ENCODE assay signal across 34 mouse cellular contexts in genomic region chr2:51613716-51614115, GRCm38 (mm10). TPM values are rescaled to one million over a fixed set of nuclear protein-coding genes. Genes with fewer than 3 reads are reported as not detected.
DNase-seq lines count a peak whose midpoint lies in the region; TF ChIP-seq lines count a peak whose summit lies in the region.
"Had no signal": no experiment of that assay in that cellular context is flagged by ENCODE, and none has a peak within 500 bp of the region (broad histone marks: within the 10 kb centered on the region; RNA-seq: fewer than 3 reads in every experiment).

No protein-coding gene starts in this region.

- H3K27me3 ChIP-seq in heart, embryonic 10.5 days (ENCODE audit: insufficient read depth, poor library complexity, severe bottlenecking) = no peaks in the 10 kb centered on the region
- H3K27me3 ChIP-seq: forebrain, embryonic 15.5 days; heart, embryonic 13.5 days; hindbrain, embryonic 12.5 days; hindbrain, embryonic 15.5 days; kidney, embryonic 15.5 days; Patski had no signal

- TF ChIP-seq POLR2A in embryonic fibroblast, embryonic 13.5 days (IDR thresholded peaks at IDR 0.05; ENCODE audit: low read depth, low read length) = no peak

- 66% methylated on average over 4 of the region's 4 CpGs for WGBS in heart, embryonic 10.5 days

- no peaks in the 10 kb centered on the region for H3K36me3 ChIP-seq in heart, embryonic 10.5 days
- H3K36me3 ChIP-seq: forebrain, embryonic 15.5 days; heart, embryonic 13.5 days; hindbrain, embryonic 12.5 days; hindbrain, embryonic 15.5 days; kidney, embryonic 15.5 days had no signal

- TF ChIP-seq CTCF in embryonic fibroblast, embryonic 13.5 days (IDR thresholded peaks at IDR 0.05; ENCODE audit: borderline replicate concordance, insufficient read depth, low read length) = no peak

- H3K9me3 ChIP-seq in heart, embryonic 10.5 days = no peaks in the 10 kb centered on the region
- H3K9me3 ChIP-seq: forebrain, embryonic 15.5 days; heart, embryonic 13.5 days; hindbrain, embryonic 12.5 days; hindbrain, embryonic 15.5 days; kidney, embryonic 15.5 days had no signal

- no peak overlapping the region for H3K27ac ChIP-seq in heart, embryonic 10.5 days
- H3K27ac ChIP-seq in embryonic fibroblast, embryonic 13.5 days (ENCODE audit: insufficient read depth, low read length) = peak overlapping the region; percentile 47; the same call in 1 of the 2 replicates
- H3K27ac ChIP-seq: forebrain, embryonic 15.5 days; heart, embryonic 13.5 days; hindbrain, embryonic 12.5 days; hindbrain, embryonic 15.5 days; kidney, embryonic 15.5 days had no signal

- DNase-seq in adrenal gland, postnatal 36 days = peak; percentile 4 to 6
- DNase-seq in adrenal gland, postnatal 14 days = no peak
- DNase-seq in heart, embryonic 10.5 days (ENCODE audit: low spot score) = peak; percentile 55
- no peak for DNase-seq in heart, adult 9 months (ENCODE audit: low spot score in 2 of 2)
- no peak for DNase-seq in spleen, postnatal 14 days (ENCODE audit: low spot score in 2 of 2)
- DNase-seq: cerebellum, adult 11-12 months; cerebellum, adult 8-10 months; cerebellum, postnatal 10 days; gastrocnemius, postnatal 10 days; gastrocnemius, postnatal 36 days; heart, postnatal 14 days; kidney, adult 8-10 months had no signal

- no peaks in the 10 kb centered on the region for H3K4me1 ChIP-seq in heart, embryonic 10.5 days
- peaks cover 2% of the 10 kb centered on the region; the same call in 1 of the 2 replicates for H3K4me1 ChIP-seq in embryonic fibroblast, embryonic 13.5 days (ENCODE audit: control insufficient read depth, insufficient read depth, low read length)
- H3K4me1 ChIP-seq: heart, embryonic 13.5 days; kidney, embryonic 15.5 days had no signal

- no peak overlapping the region for H3K4me3 ChIP-seq in heart, embryonic 10.5 days
- no peak overlapping the region for H3K4me3 ChIP-seq in embryonic fibroblast, embryonic 13.5 days (ENCODE audit: insufficient read depth, low read length)
- H3K4me3 ChIP-seq: forebrain, embryonic 15.5 days; heart, embryonic 13.5 days; hindbrain, embryonic 12.5 days; hindbrain, embryonic 15.5 days; kidney, embryonic 15.5 days had no signal

RNA-seq across cellular contexts. Expression of gene Tas2r134, which starts 13.6 kb away (rescaled TPM):
- total RNA-seq in adrenal gland, postnatal 36 days (2021) = not detected
- not detected in 2 replicates for total RNA-seq in adrenal gland, postnatal 14 days (2021)
- polyA plus RNA-seq in heart, embryonic 10.5 days (2016; fragmentation: Nextera tagmentation; extraction: Ambion mirVana) = not detected in 2 replicates
- polyA plus RNA-seq in embryonic fibroblast, embryonic 13.5 days (2011; ENCODE audit: insufficient read length, low read depth, missing spikeins) = not detected in 2 replicates
- total RNA-seq: adrenal gland, adult 18-20 months; adrenal gland, postnatal 4 days; gastrocnemius, adult 18-20 months; gastrocnemius, postnatal 10 days; gastrocnemius, postnatal 36 days; granulocyte monocyte progenitor cell, adult 5-6 weeks; heart, adult 8-10 months; heart, postnatal 14 days; hematopoietic stem cell, adult 5-6 weeks; MEL had no signal
- polyA plus RNA-seq: C2C12; CD4-positive, CD25-positive, alpha-beta regulatory T cell, adult 4 months; embryonic facial prominence, embryonic 11.5 days; embryonic facial prominence, embryonic 14.5 days; forebrain, embryonic 11.5 days; forebrain, embryonic 15.5 days; heart, embryonic 13.5 days; heart, embryonic 16.5 days; hindbrain, embryonic 12.5 days; hindbrain, embryonic 15.5 days; intestine, embryonic 14.5 days; intestine, postnatal 0 days; kidney, embryonic 15.5 days; Patski had no signal

Comparison
In these comparisons a context has a peak if more than half of its experiments do, and no peak if none do; other contexts are left out.
1. DNase-seq: peak in adrenal gland, postnatal 36 days (2 of 2) and heart, embryonic 10.5 days (single experiment); none in adrenal gland, postnatal 14 days (single experiment), heart, adult 9 months (0 of 2) and spleen, postnatal 14 days (0 of 2).